Mouse (Mus musculus) natural killer cell, adult 2 months (primary cell): ENCODE data around the gene Wdtc1.

Experiments used
- DNase-seq, 2 experiments: peaks; one replicate each; pipeline ENCODE4 v3.0.0; 2022; ENCODE audit warnings: low spot score in 2 of 2

Wdtc1 gene

GRCm38 (mm10) chr4:133319667-133320066 is 33.6 kb downstream of the Wdtc1 start:
- DNase-seq: no peak

- DNase-seq: no peak
Observed at GRCm38 (mm10) chr4:133315991-133316390, 37.3 kb downstream of the Wdtc1 start.

- no peak for DNase-seq
Observed at GRCm38 (mm10) chr4:133314896-133315295, 38.4 kb downstream of the Wdtc1 start.

GRCm38 (mm10) chr4:133309948-133310347 is 43.3 kb downstream of the Wdtc1 start:
- peak; percentile 70 to 80 for DNase-seq

GRCm38 (mm10) chr4:133307331-133307730 is 46.0 kb downstream of the Wdtc1 start:
- peak; percentile 51 to 71 for DNase-seq

- no peak for DNase-seq
Observed at GRCm38 (mm10) chr4:133305825-133306224, 47.5 kb downstream of the Wdtc1 start.

GRCm38 (mm10) chr4:133304770-133305169 is 48.5 kb downstream of the Wdtc1 start:
- no peak for DNase-seq

GRCm38 (mm10) chr4:133302668-133303067 is 50.6 kb downstream of the Wdtc1 start:
- no peak for DNase-seq

- DNase-seq: peak; percentile 32 to 54
Observed at GRCm38 (mm10) chr4:133301802-133302201, 51.5 kb downstream of the Wdtc1 start.

GRCm38 (mm10) chr4:133300421-133300820 is 52.9 kb downstream of the Wdtc1 start:
- no peak for DNase-seq

- no peak for DNase-seq
Observed at GRCm38 (mm10) chr4:133299701-133300100, 53.6 kb downstream of the Wdtc1 start.

GRCm38 (mm10) chr4:133298516-133299365 is 54.5 kb downstream of the Wdtc1 start:
- DNase-seq: no peak

- DNase-seq: peak; percentile 53 to 68
Observed at GRCm38 (mm10) chr4:133297801-133298238, 55.5 kb downstream of the Wdtc1 start.

GRCm38 (mm10) chr4:133297360-133297759 is 55.9 kb downstream of the Wdtc1 start:
- DNase-seq: no peak

GRCm38 (mm10) chr4:133294084-133294483 is 59.2 kb downstream of the Wdtc1 start:
- no peak for DNase-seq

- no peak for DNase-seq
Observed at GRCm38 (mm10) chr4:133292901-133293843, 60.1 kb downstream of the Wdtc1 start.

- no peak for DNase-seq
Observed at GRCm38 (mm10) chr4:133292405-133292804, 60.9 kb downstream of the Wdtc1 start.

GRCm38 (mm10) chr4:133291255-133291654 is 62.0 kb downstream of the Wdtc1 start:
- DNase-seq: no peak

GRCm38 (mm10) chr4:133286476-133287077 is 66.7 kb downstream of the Wdtc1 start:
- no peak for DNase-seq

- DNase-seq: no peak
Observed at GRCm38 (mm10) chr4:133285950-133286349, 67.3 kb downstream of the Wdtc1 start.

GRCm38 (mm10) chr4:133285299-133285698 is 68.0 kb downstream of the Wdtc1 start:
- no peak for DNase-seq

- no peak for DNase-seq
Observed at GRCm38 (mm10) chr4:133282656-133283055, 70.6 kb downstream of the Wdtc1 start.
